Mouse (Mus musculus): ENCODE measurements around the gene D630036H23Rik.

GRCm38 (mm10) chr12:36333837-36334281, 48.1 kb downstream of the D630036H23Rik start:
- TF ChIP-seq CTCF (IDR thresholded peaks at IDR 0.05; ENCODE audit: borderline replicate concordance, extremely low read depth, insufficient read depth, insufficient read length) (no peak), POLR2A (IDR thresholded peaks at IDR 0.05; ENCODE audit: borderline replicate concordance, extremely low read depth, insufficient read depth, insufficient read length, poor library complexity, severe bottlenecking) (no peak)
